Mouse (Mus musculus) frontal cortex, adult (tissue): Measurements from ENCODE around the gene Vat1l.
A peak's percentile ranks its signal among the peaks of the same experiment; 100 is the strongest.

ENCODE experiments used
- ATAC-seq: cut with Nextera tagmentation; 2 replicates; pipeline ENCODE4 v1.9.2; 2017; ENCODE audit warnings: mild to moderate bottlenecking, moderate library complexity, mixed read lengths; ENCODE audit not compliant: low TSS enrichment

The Vat1l gene

GRCm38 (mm10) chr8:114398326-114398725, 192.9 kb downstream of the Vat1l start:
- ATAC-seq: no peak

GRCm38 (mm10) chr8:114399273-114399672, 193.9 kb downstream of the Vat1l start:
- no peak for ATAC-seq

- no peak for ATAC-seq
Measured at GRCm38 (mm10) chr8:114401679-114402078, 196.3 kb downstream of the Vat1l start.

- ATAC-seq: no peak
Measured at GRCm38 (mm10) chr8:114411421-114411820, 206.0 kb downstream of the Vat1l start.

- ATAC-seq: no peak
Measured at GRCm38 (mm10) chr8:114417786-114418185, 212.4 kb downstream of the Vat1l start, which contains the start of gene Clec3a. Gene Clec3a (plus strand): TSS chr8:114418086.

- ATAC-seq: no peak
Measured at GRCm38 (mm10) chr8:114418486-114418885, 213.1 kb downstream of the Vat1l start.

- ATAC-seq: no peak
Measured at GRCm38 (mm10) chr8:114418904-114419303, 213.5 kb downstream of the Vat1l start.

GRCm38 (mm10) chr8:114421544-114421943, 216.1 kb downstream of the Vat1l start:
- peak; percentile 92 for ATAC-seq
